In the genomic region with DNA sequence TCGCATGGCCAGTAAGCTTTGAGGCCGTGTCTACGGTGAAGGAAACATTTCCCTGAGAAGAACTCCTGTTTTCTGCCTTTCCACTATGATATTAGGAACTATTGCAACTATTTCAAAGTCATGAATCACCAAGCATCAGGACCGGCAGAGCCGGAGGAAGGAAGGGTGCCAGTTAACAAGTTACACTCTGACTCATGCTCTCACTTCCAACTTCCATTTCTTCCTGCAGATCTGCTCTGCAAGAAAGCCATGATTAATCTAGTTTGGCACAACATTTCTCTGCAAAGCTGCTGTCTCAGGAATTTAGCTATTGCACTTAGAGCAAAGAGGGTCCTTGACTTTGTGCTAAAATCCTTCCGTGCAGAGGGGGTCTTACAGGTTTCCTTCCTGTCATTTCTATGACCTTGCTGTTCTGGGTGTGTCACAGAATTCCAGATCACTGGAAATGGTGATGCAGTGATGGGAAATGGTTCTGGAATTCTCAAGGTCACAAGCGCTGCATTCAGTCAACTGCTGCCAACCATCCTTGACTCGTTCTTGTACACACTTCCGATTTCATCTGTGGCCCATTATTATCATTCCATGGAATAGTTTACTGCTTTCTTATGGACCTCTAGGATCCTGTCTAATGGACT, we compare ENCODE assay signal across 15 mouse cellular contexts. TPM values are rescaled to one million over a fixed set of nuclear protein-coding genes. Genes with fewer than 3 reads are reported as not detected.
DNase-seq lines count a peak whose midpoint lies in the region; ATAC-seq lines count a peak whose summit lies in the region.
"Had no signal": no experiment of that assay in that cellular context is flagged by ENCODE, and none has a peak within 500 bp of the region (broad histone marks: within the 10 kb centered on the region; RNA-seq: fewer than 3 reads in every experiment).

No protein-coding gene starts in this region.

- no peak overlapping the region for H3K4me2 ChIP-seq in liver, embryonic 16.5 days (ENCODE audit: low read depth, low read length)
- H3K4me2 ChIP-seq: hindbrain, embryonic 12.5 days; limb, embryonic 12.5 days; midbrain, embryonic 15.5 days had no signal

- no peaks in the 10 kb centered on the region for H3K36me3 ChIP-seq in liver, embryonic 16.5 days (ENCODE audit: control insufficient read depth, insufficient read depth)
- H3K36me3 ChIP-seq: hindbrain, embryonic 12.5 days; limb, embryonic 12.5 days; midbrain, embryonic 15.5 days had no signal

- H3K9ac ChIP-seq in liver, embryonic 16.5 days (ENCODE audit: low read depth, low read length) = no peak overlapping the region
- H3K9ac ChIP-seq: hindbrain, embryonic 12.5 days; limb, embryonic 12.5 days; midbrain, embryonic 15.5 days had no signal

- H3K27me3 ChIP-seq in liver, embryonic 16.5 days (ENCODE audit: control insufficient read depth, insufficient read depth, low read depth, low read length) = no peaks in the 10 kb centered on the region
- H3K27me3 ChIP-seq: hindbrain, embryonic 12.5 days; limb, embryonic 12.5 days; midbrain, embryonic 15.5 days had no signal

- DNase-seq in frontal cortex, postnatal 25 days (ENCODE audit: low spot score in 2 of 2) = no peak
- DNase-seq in right cerebral cortex, adult 18-20 months = peak; percentile 52
- no peak for DNase-seq in right cerebral cortex, postnatal 36 days (ENCODE audit: low spot score in 2 of 2)
- DNase-seq in embryo, embryonic 11 days = no peak
- no peak for DNase-seq in layer of hippocampus, postnatal 10 days (ENCODE audit: low spot score in 2 of 2)
- no peak for DNase-seq in urinary bladder, postnatal 25 days (ENCODE audit: low spot score)
- DNase-seq: cerebellum, postnatal 36 days; kidney, postnatal 25 days had no signal

- no peak overlapping the region for H3K27ac ChIP-seq in liver, embryonic 16.5 days (ENCODE audit: low read length)
- H3K27ac ChIP-seq: hindbrain, embryonic 12.5 days; limb, embryonic 12.5 days; midbrain, embryonic 15.5 days had no signal

- H3K4me1 ChIP-seq in liver, embryonic 16.5 days (ENCODE audit: control insufficient read depth, low read depth, low read length) = no peaks in the 10 kb centered on the region
- H3K4me1 ChIP-seq: hindbrain, embryonic 12.5 days; midbrain, embryonic 15.5 days had no signal

- no peaks in the 10 kb centered on the region for H3K9me3 ChIP-seq in liver, embryonic 16.5 days (replicated peaks; ENCODE audit: control insufficient read depth, low read length)
- H3K9me3 ChIP-seq: hindbrain, embryonic 12.5 days; limb, embryonic 12.5 days; midbrain, embryonic 15.5 days had no signal

- no peak overlapping the region for H3K4me3 ChIP-seq in liver, embryonic 16.5 days (ENCODE audit: low read depth, low read length)
- H3K4me3 ChIP-seq: hindbrain, embryonic 12.5 days; limb, embryonic 12.5 days; midbrain, embryonic 15.5 days had no signal

- 61% methylated on average over 9 of the region's 9 CpGs for WGBS in liver, embryonic 16.5 days (ENCODE audit: insufficient replicate concordance)

- peak; percentile 88 for ATAC-seq in frontal cortex, adult (ENCODE audit: low TSS enrichment)
- 0 out of 2 replicates have a peak, but pooled peaks have one; percentile 19 for ATAC-seq in liver, embryonic 16.5 days (ENCODE audit: low read depth)
- ATAC-seq: activated CD4-positive, CD25-positive, alpha-beta regulatory T cell, adult 4 months; midbrain, embryonic 15.5 days had no signal

RNA-seq across cellular contexts. Expression of a gene that starts 8.9 kb away (rescaled TPM):
- polyA plus RNA-seq in liver, embryonic 16.5 days (2015; fragmentation: Nextera tagmentation; extraction: Ambion mirVana) = 7.6 and 8.9 TPM in 2 replicates
- 100 to 1,000 TPM; 212 to 224 TPM for total RNA-seq in layer of hippocampus, postnatal 10 days (2021)

RNA-seq across cellular contexts. Expression of a gene that starts 30.8 kb away (rescaled TPM):
- polyA plus RNA-seq in liver, embryonic 16.5 days (2015; fragmentation: Nextera tagmentation; extraction: Ambion mirVana) = 82.5 and 101 TPM in 2 replicates
- total RNA-seq in layer of hippocampus, postnatal 10 days (2021) = 1 to 10 TPM; 2.4 to 2.5 TPM

RNA-seq across cellular contexts. Expression of a gene that starts 38.8 kb away (rescaled TPM):
- 56.0 and 56.9 TPM in 2 replicates for polyA plus RNA-seq in liver, embryonic 16.5 days (2015; fragmentation: Nextera tagmentation; extraction: Ambion mirVana)
- 10 to 100 TPM; 58.7 to 66.6 TPM for total RNA-seq in layer of hippocampus, postnatal 10 days (2021)

RNA-seq across cellular contexts. Expression of a gene that starts 39.0 kb away (rescaled TPM):
- polyA plus RNA-seq in liver, embryonic 16.5 days (2015; fragmentation: Nextera tagmentation; extraction: Ambion mirVana) = 19.6 and 22.3 TPM in 2 replicates
- total RNA-seq in layer of hippocampus, postnatal 10 days (2021) = 10 to 100 TPM; 25.1 to 26.2 TPM

RNA-seq across cellular contexts. Expression of a gene that starts 51.5 kb away (rescaled TPM):
- not detected in 2 replicates for polyA plus RNA-seq in liver, embryonic 16.5 days (2015; fragmentation: Nextera tagmentation; extraction: Ambion mirVana)
- total RNA-seq in layer of hippocampus, postnatal 10 days (2021) = not detected
- total RNA-seq: gastrocnemius, postnatal 4 days had no signal
- polyA plus RNA-seq: activated CD4-positive, CD25-positive, alpha-beta regulatory T cell, adult 4 months; hindbrain, embryonic 12.5 days; limb, embryonic 12.5 days had no signal
